Mouse (Mus musculus) testis, postnatal 14 days (tissue): ENCODE data around the gene Cdc42bpa.

Source experiments
- DNase-seq: peaks from one replicate; pipeline ENCODE4 v3.0.0; 2021; ENCODE audit warnings: low spot score

Cdc42bpa gene

GRCm38 (mm10) chr1:179959721-179960542 is at the start of gene Cdc42bpa:
Gene Cdc42bpa, plus strand, starts transcription at chr1:179960472.
- DNase-seq: peak; percentile 85

GRCm38 (mm10) chr1:179913471-179913870 is 46.8 kb upstream of the Cdc42bpa start:
- DNase-seq: no peak

- no peak for DNase-seq
These were observed 43.2 kb upstream of the Cdc42bpa start for GRCm38 (mm10) chr1:179917036-179917435.

- DNase-seq: no peak
These were observed 42.8 kb upstream of the Cdc42bpa start for GRCm38 (mm10) chr1:179917481-179917880.

- DNase-seq: no peak
These were observed 40.4 kb upstream of the Cdc42bpa start for GRCm38 (mm10) chr1:179919656-179920436.

- no peak for DNase-seq
These were observed 36.4 kb upstream of the Cdc42bpa start for GRCm38 (mm10) chr1:179923661-179924405.

GRCm38 (mm10) chr1:179926240-179926639 is 34.0 kb upstream of the Cdc42bpa start:
- DNase-seq: no peak

GRCm38 (mm10) chr1:179927102-179927501 is 33.2 kb upstream of the Cdc42bpa start:
- no peak for DNase-seq

- no peak for DNase-seq
These were observed 31.4 kb upstream of the Cdc42bpa start for GRCm38 (mm10) chr1:179928822-179929221.

- no peak for DNase-seq
These were observed 29.0 kb upstream of the Cdc42bpa start for GRCm38 (mm10) chr1:179931247-179931646.

GRCm38 (mm10) chr1:179934064-179934463 is 26.2 kb upstream of the Cdc42bpa start:
- no peak for DNase-seq

- DNase-seq: no peak
These were observed 20.0 kb upstream of the Cdc42bpa start for GRCm38 (mm10) chr1:179940071-179940786.

GRCm38 (mm10) chr1:179940787-179941352 is 19.4 kb upstream of the Cdc42bpa start:
- DNase-seq: no peak

- no peak for DNase-seq
These were observed 15.3 kb upstream of the Cdc42bpa start for GRCm38 (mm10) chr1:179945017-179945416.

GRCm38 (mm10) chr1:179946616-179947015 is 13.7 kb upstream of the Cdc42bpa start:
- no peak for DNase-seq

- no peak for DNase-seq
These were observed 12.6 kb upstream of the Cdc42bpa start for GRCm38 (mm10) chr1:179947653-179948052.

GRCm38 (mm10) chr1:179951597-179951996 is 8.7 kb upstream of the Cdc42bpa start:
- no peak for DNase-seq

- DNase-seq: no peak
These were observed 7.0 kb upstream of the Cdc42bpa start for GRCm38 (mm10) chr1:179953251-179953650.

- DNase-seq: no peak
These were observed 2.8 kb upstream of the Cdc42bpa start for GRCm38 (mm10) chr1:179957431-179957830.

- DNase-seq: peak; percentile 21
These were observed 1.2 kb upstream of the Cdc42bpa start for GRCm38 (mm10) chr1:179958871-179959720.

GRCm38 (mm10) chr1:179960543-179960876 is 238 bp downstream of the Cdc42bpa start:
- DNase-seq: no peak
